Mouse (Mus musculus) testis, postnatal 10 days (tissue): Measurements from ENCODE around the gene Cetn2.

Experiments
- DNase-seq: peaks from one replicate; pipeline ENCODE4 v3.0.0; 2021; ENCODE audit warnings: low spot score

Gene Cetn2

GRCm38 (mm10) chrX:72917884-72918681 is at the start of gene Cetn2, which contains the start of gene Nsdhl:
TSS of gene Cetn2 (minus strand) at chrX:72918411.
TSS of gene Nsdhl (plus strand) at chrX:72918557.
- peak; percentile 82 for DNase-seq

- DNase-seq: no peak
These were observed 44.5 kb upstream of the Cetn2 start for GRCm38 (mm10) chrX:72962743-72963142.

GRCm38 (mm10) chrX:72961511-72961910 is 43.3 kb upstream of the Cetn2 start:
- no peak for DNase-seq

GRCm38 (mm10) chrX:72960431-72960830 is 42.2 kb upstream of the Cetn2 start:
- peak; percentile 40 for DNase-seq

- DNase-seq: no peak
These were observed 38.3 kb upstream of the Cetn2 start for GRCm38 (mm10) chrX:72956486-72956885.

GRCm38 (mm10) chrX:72953464-72953863 is 35.3 kb upstream of the Cetn2 start:
- DNase-seq: no peak

- no peak for DNase-seq
These were observed 3.2 kb upstream of the Cetn2 start for GRCm38 (mm10) chrX:72921391-72921790.

- no peak for DNase-seq
These were observed 460 bp upstream of the Cetn2 start for GRCm38 (mm10) chrX:72918682-72919059.

GRCm38 (mm10) chrX:72911611-72912010 is 6.6 kb downstream of the Cetn2 start:
- DNase-seq: no peak

GRCm38 (mm10) chrX:72908404-72908741 is 9.8 kb downstream of the Cetn2 start:
- DNase-seq: peak; percentile 40

- DNase-seq: no peak
These were observed 10.4 kb downstream of the Cetn2 start for GRCm38 (mm10) chrX:72907619-72908403.

- DNase-seq: no peak
These were observed 15.7 kb downstream of the Cetn2 start for GRCm38 (mm10) chrX:72902530-72902929.

GRCm38 (mm10) chrX:72896055-72896437 is 22.2 kb downstream of the Cetn2 start:
- no peak for DNase-seq

- no peak for DNase-seq
These were observed 22.7 kb downstream of the Cetn2 start for GRCm38 (mm10) chrX:72895388-72896054.
